Mouse (Mus musculus) embryonic facial prominence, embryonic 13.5 days (tissue): ENCODE data around the gene Snapc4. TPM values are rescaled to one million over a fixed set of nuclear protein-coding genes. Genes with fewer than 3 reads are reported as not detected.

ENCODE experiments used
- ATAC-seq: fragments of 200-750 bp; cut with Nextera tagmentation; 2 replicates; pipeline ENCODE4 v1.8.0; 2017; ENCODE audit warnings: low read depth; ENCODE audit not compliant: insufficient number of reproducible peaks, insufficient read depth, low FRiP score, low TSS enrichment
- H3K27ac ChIP-seq: fragments of 300-500 bp; sonication (generic); 2 replicates; pipeline ENCODE4 v1.5.1; 2015; ENCODE audit warnings: moderate library complexity, mild to moderate bottlenecking, inconsistent platforms
- H3K27me3 ChIP-seq: fragments of 300-500 bp; sonication (generic); 2 replicates; pipeline ENCODE4 v1.6.1; 2015; ENCODE audit warnings: mild to moderate bottlenecking, inconsistent platforms
- H3K36me3 ChIP-seq: fragments of 300-500 bp; sonication (generic); 2 replicates; pipeline ENCODE4 v1.6.1; 2015; ENCODE audit warnings: mild to moderate bottlenecking, inconsistent platforms
- H3K4me1 ChIP-seq: fragments of 300-500 bp; sonication (generic); 2 replicates; pipeline ENCODE4 v1.6.1; 2015; ENCODE audit warnings: inconsistent platforms
- H3K4me2 ChIP-seq: fragments of 300-500 bp; sonication (generic); 2 replicates; pipeline ENCODE4 v1.6.1; 2015; ENCODE audit warnings: moderate library complexity, mild to moderate bottlenecking, inconsistent platforms
- H3K4me3 ChIP-seq: fragments of 300-500 bp; sonication (generic); 2 replicates; pipeline ENCODE4 v1.5.1; 2015; ENCODE audit warnings: mild to moderate bottlenecking, inconsistent platforms
- H3K9ac ChIP-seq: fragments of 300-500 bp; sonication (generic); 2 replicates; pipeline ENCODE4 v1.6.1; 2015; ENCODE audit warnings: mild to moderate bottlenecking, inconsistent platforms
- H3K9me3 ChIP-seq: fragments of 300-500 bp; sonication (generic); 2 replicates; pipeline ENCODE4 v1.6.1; 2016; ENCODE audit warnings: inconsistent platforms
- WGBS: fragments of 180-500 bp; shearing (Covaris S2); methylation state at CpG from one replicate; pipeline ENCODE4 v1.1.7; 2015; ENCODE audit warnings: mixed read lengths; 5-methylcytosine and 5-hydroxymethylcytosine counted together
- polyA plus RNA-seq: library from polyadenylated mRNA; unstranded; fragments of >200 nt; fragmentation: Nextera tagmentation; extraction: Ambion mirVana; gene quantifications from 2 replicates; pipeline ENCODE4 v1.2.1, GENCODE M21; 2015

The Snapc4 gene
- polyA plus RNA-seq, 1 experiment from 2014 or later, result 38.9 TPM

DNA sequence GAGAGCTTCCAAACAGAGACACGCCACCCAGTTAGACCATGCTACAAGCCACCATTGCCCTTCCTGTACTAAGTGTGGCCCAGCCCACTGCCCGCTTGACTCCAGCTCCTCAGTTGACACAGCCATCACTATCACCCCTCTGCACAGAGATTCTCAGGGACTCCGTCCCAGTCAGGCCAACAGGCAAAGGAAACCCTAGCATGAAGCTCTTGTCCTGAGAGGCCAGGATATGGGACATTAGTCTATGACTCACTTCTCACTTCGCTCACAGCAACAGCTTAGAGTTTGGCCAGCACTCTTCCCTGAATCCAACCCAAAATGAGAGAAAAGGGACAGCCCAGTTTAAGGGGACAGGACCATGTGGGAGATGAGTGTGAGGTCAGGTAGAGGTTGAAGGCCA is 26.1 kb downstream of the Snapc4 start:
- ATAC-seq, result no peak
- Histone ChIP-seq H3K27ac (no peak overlapping the region), H3K9me3 (no peaks in the 10 kb centered on the region), H3K4me2 (no peak overlapping the region), H3K4me1 (peaks cover 18% of the 10 kb centered on the region), H3K36me3 (peaks cover 9% of the 10 kb centered on the region), H3K27me3 (no peaks in the 10 kb centered on the region), H3K9ac (no peak overlapping the region), H3K4me3 (no peak overlapping the region)
- 86% methylated on average over 4 of the region's 4 CpGs for WGBS

DNA sequence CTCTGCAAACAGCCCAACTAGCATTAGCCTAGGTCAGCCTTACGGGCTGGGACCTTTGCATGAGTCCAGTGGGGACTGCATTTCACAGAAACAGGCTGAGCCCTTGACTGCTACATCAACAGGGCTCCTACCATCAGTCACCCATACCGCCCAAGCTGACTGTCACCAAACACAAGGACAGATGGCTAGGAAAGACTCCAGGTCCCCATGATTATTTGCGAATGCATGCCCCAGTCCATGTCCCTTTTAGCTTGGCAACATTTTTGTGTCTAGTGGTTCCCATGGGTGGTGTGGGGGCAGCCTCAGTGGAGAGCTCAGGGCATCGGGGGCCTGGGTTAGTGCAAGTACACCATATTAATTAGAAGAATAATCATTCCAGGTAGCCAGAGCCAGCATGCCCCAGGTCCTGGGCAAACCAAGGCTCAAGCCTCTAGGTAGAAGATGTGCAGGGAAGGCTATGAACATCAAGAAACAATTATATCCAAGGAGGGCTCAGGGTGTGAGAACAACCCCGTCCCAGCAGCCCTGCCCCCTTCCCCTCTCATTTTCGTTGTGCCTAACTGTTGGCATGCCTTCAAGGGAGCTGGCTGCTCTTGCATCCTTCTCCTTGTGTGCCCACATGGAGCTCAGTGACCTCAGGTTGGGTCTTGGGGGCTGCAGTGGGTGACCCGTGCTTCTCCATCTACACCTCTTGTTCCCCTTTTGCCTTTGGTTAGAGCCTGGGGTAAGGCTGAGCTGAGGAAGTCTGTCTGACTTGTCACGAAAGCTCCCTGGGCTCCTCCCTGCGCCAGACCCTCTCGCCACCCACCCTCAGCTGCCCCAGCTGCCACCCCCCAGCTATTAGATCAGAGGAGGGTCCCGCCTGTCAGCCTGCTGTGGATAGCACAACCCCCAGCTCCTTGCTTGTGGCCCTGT is 27.1 kb downstream of the Snapc4 start:
- Histone ChIP-seq H3K9ac (peak overlapping the region; percentile 92), H3K27me3 (no peaks in the 10 kb centered on the region), H3K4me3 (peak overlapping the region; percentile 71; the same call in 1 of the 2 replicates), H3K9me3 (no peaks in the 10 kb centered on the region), H3K4me2 (peak overlapping the region; percentile 70), H3K4me1 (peaks cover 25% of the 10 kb centered on the region), H3K36me3 (peaks cover 20% of the 10 kb centered on the region), H3K27ac (no peak overlapping the region)
- ATAC-seq, result no peak
- WGBS, result 87% methylated on average over 11 of the region's 11 CpGs

DNA sequence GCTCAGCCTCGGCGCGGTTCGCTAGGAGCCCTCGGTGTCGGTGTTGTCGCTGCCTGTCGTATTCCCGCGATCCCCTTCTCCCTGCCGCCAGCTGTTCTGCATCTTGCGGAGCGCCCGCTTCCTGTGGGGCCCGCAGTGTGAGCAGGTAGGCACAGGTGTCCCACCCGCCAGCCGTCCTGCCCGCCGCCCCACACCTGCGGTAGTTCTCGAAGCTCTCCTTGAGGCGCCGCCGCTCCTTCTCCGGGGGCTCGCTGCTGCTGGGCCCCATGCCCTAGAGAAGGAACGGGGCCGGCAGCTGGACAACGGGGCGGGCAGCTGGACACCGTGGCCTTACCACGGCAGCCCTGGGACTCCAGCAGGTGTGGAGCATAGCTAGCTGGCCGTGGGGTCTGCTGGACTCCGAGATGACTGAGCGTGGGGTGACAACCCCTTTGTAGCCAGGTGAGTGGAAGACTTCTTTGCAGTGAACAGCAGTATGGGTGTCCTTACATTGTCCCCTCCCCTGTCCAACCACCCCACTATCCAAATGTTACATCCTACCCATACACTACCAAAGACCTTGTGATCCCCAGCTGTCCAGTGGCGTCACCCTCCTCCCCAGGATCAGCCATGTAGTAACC is 28.1 kb downstream of the Snapc4 start:
- no peaks in the 10 kb centered on the region for H3K9me3 ChIP-seq
- H3K9ac ChIP-seq, result peak overlapping the region; percentile 92
- no peak for ATAC-seq
- WGBS, result 2% methylated on average over 36 of the region's 36 CpGs
- peak overlapping the region; percentile 70 for H3K4me2 ChIP-seq
- H3K27me3 ChIP-seq, result no peaks in the 10 kb centered on the region
- H3K4me1 ChIP-seq, result peaks cover 33% of the 10 kb centered on the region
- 0 out of 2 replicates have a peak overlapping the region, but pooled peaks have one; percentile 39 for H3K27ac ChIP-seq
- H3K36me3 ChIP-seq, result peaks cover 29% of the 10 kb centered on the region
- H3K4me3 ChIP-seq, result peak overlapping the region; percentile 71

DNA sequence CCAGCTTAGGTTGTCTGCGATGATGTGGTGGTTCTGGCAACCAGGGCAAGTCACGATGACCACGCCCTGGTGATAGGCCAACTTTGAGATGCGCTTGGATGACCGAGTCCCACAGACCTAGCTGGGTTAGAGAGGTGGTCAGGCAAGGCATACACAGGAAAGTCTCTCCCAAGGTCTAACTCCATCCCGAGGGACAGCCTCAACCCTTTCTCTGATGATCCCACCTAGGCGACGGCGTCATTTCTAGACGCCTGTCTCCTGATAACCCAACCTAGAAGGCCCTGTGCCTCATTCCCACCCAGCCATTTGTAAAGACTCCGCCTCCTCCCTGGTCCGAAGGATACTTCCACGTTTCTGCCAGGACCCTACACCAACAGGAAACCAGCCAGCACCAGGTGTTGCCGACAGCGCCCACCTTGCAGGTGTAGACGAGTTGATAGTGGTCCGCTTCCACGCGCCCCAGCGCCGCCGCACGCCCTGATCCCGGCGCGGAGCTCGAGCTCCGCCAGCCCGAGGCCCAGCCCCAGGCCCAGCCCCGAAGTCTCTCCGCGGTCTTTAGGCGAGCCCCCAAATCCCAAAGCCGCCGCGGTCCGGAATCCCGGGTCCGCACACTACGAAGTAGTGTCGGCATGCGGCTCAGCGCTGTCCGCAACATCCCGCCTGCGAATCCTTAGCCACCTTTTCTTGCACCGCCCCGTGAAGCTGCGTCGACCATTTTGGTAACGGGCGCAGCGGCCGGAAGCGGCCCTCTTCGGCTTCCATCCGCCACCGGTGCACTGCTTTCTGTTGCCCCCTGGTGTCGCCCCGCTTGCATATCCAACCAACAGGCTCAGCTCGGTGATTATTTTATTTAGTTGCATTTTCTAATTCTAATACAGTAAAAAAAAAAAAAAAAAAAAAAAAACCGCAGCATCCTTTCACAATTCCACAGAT is 28.8 kb downstream of the Snapc4 start, which contains the start of gene Dnlz:
Gene Dnlz, minus strand, starts transcription at position 753 of the 933 bp plus-strand sequence.
- 2% methylated on average over 62 of the region's 62 CpGs for WGBS
- peak within 1 kb of the TSS; percentile 70 for H3K4me2 ChIP-seq

DNA sequence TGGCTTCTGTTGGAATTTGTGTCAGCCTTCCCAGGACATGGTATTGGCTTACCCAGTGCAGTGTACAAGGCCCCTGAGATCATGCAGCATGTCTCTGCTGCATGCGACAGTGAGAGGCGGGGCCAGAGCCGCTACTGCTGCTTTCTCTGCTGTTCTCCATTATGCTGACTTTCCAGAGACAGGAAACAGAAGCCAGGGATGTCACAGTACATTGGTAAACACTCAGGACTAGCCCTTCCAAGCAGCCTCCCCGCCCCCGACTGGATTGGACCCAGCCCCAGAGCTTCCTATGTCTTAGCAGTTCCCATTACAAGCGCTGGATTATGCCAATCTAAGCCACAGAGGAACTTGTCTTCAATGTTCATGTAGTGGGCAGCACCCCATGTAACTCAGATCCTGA is 32.2 kb downstream of the Snapc4 start:
- Histone ChIP-seq H3K27me3 (no peaks in the 10 kb centered on the region), H3K36me3 (peaks cover 71% of the 10 kb centered on the region), H3K4me2 (no peak overlapping the region), H3K4me3 (no peak overlapping the region), H3K9me3 (no peaks in the 10 kb centered on the region), H3K9ac (peak overlapping the region; percentile 54; the same call in 1 of the 2 replicates), H3K27ac (peak overlapping the region; percentile 82), H3K4me1 (peaks cover 40% of the 10 kb centered on the region)
- ATAC-seq, result no peak
- 46% methylated on average over 6 of the region's 6 CpGs for WGBS

More for the DNA sequence above, 28.8 kb downstream of the Snapc4 start, which contains the start of gene Dnlz:
- Histone ChIP-seq H3K36me3 (peaks cover 37% of the 10 kb centered on the region), H3K4me1 (peaks cover 40% of the 10 kb centered on the region), H3K27ac (peak within 1 kb of the TSS; percentile 91), H3K4me3 (peak within 1 kb of the TSS; percentile 71), H3K9me3 (no peaks in the 10 kb centered on the region), H3K9ac (peak within 1 kb of the TSS; percentile 92), H3K27me3 (no peaks in the 10 kb centered on the region)
- peak; percentile 67; the same call in 1 of the 2 replicates for ATAC-seq

DNA sequence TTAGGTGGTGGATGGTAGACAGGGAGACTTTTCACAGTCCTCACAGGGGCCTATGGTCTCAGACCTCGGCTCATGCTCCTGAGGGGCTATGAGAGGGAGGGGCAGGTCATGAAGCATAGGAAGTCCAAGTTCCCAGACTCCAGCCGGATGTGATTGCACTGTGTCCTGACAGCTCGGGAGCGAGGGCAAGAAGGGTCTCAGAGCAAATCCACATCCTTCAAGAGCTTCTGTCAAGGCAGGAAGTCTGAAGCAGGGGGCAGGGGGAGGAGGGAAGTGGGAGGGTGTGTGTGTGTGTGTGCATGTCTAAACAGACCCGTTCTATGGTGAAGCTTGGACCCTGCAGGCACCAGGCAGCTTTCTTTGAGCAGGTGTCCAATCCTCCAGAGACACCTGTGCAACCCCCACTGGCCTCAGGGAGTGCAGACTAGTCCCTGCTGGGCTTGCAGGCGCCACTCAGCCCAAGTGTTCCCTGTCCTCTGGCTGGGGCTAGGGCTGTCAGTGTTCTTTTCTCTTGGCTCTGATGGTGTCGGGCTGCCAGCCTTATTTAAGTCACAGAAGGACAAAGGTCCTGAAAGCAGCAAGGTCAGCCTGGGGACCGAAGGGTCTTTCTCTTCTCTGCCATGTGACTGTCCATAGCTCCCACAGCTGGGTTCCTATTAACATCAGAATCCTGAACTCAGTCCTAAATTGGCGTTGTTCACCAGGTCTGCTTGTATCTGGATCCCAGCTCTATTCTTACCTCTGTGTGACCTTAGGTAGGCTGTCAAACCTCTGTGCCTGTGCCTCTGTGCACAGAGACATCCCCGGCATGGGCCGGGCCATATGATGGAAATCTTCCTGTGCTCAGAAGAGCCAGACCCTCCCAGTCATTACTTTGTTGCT is 37.6 kb downstream of the Snapc4 start:
- no peak for ATAC-seq
- peaks cover 12% of the 10 kb centered on the region for H3K4me1 ChIP-seq
- peaks cover 95% of the 10 kb centered on the region for H3K36me3 ChIP-seq
- no peaks in the 10 kb centered on the region for H3K9me3 ChIP-seq
- 64% methylated on average over 11 of the region's 11 CpGs for WGBS
- peak overlapping the region; percentile 24; the same call in 1 of the 2 replicates for H3K27ac ChIP-seq
- no peak overlapping the region for H3K9ac ChIP-seq
- no peak overlapping the region for H3K4me2 ChIP-seq
- no peak overlapping the region for H3K4me3 ChIP-seq
- no peaks in the 10 kb centered on the region for H3K27me3 ChIP-seq

DNA sequence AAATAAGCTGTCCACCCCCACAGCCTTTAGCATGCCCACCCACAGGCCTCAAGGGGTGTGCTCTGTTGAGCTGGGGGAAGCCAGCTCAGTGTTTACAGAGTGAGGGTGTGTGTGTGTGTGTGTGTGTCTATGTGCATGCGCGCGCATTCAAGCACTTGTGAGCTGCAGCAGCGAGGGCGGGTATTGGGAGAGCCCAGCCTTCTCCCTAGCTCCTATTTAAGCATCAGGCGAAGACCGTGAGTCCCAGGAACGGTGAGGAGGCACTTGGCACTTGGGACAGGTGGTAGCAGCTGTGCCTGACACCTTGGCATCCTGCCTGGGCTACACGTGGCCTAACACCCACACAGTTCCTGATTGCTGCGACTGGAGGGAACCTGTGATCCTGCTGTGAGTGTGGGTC is 38.4 kb downstream of the Snapc4 start:
- no peak overlapping the region for H3K9ac ChIP-seq
- H3K4me3 ChIP-seq, result no peak overlapping the region
- no peak overlapping the region for H3K4me2 ChIP-seq
- peaks cover 3% of the 10 kb centered on the region for H3K4me1 ChIP-seq
- H3K27me3 ChIP-seq, result no peaks in the 10 kb centered on the region
- peak overlapping the region; percentile 24; the same call in 1 of the 2 replicates for H3K27ac ChIP-seq
- WGBS, result 79% methylated on average over 10 of the region's 10 CpGs
- H3K36me3 ChIP-seq, result peaks cover 87% of the 10 kb centered on the region
- ATAC-seq, result no peak; the same call in 1 of the 2 replicates
- H3K9me3 ChIP-seq, result no peaks in the 10 kb centered on the region

- 95% methylated on average over 2 of the region's 2 CpGs for WGBS
- no peak overlapping the region for H3K4me2 ChIP-seq
- H3K4me1 ChIP-seq, result no peaks in the 10 kb centered on the region
- no peak overlapping the region for H3K9ac ChIP-seq
- no peaks in the 10 kb centered on the region for H3K9me3 ChIP-seq
- no peak overlapping the region for H3K4me3 ChIP-seq
- H3K27ac ChIP-seq, result no peak overlapping the region
- no peaks in the 10 kb centered on the region for H3K27me3 ChIP-seq
- peaks cover 82% of the 10 kb centered on the region for H3K36me3 ChIP-seq
- no peak for ATAC-seq
Measured at GRCm38 (mm10) chr2:26341510-26341981, 38.9 kb downstream of the Snapc4 start.

DNA sequence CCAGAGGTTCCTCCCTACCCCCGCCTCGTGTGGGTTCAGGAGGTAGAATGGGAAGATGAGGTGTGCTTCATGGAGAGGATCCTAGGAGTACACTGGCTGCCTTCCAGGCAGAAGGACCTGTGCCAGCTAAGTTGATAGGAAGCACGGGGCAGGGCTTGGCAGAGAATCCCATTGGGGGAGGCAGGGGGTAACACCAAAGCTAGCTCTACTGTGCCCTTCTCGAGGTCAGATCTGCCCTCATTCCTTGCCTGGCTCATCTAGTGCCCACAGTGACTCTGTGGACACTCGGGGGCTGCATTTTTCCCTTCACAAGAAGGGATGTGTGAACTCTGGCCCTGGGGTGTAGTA is 41.3 kb downstream of the Snapc4 start:
- Histone ChIP-seq H3K27me3 (no peaks in the 10 kb centered on the region), H3K36me3 (peaks cover 59% of the 10 kb centered on the region), H3K4me3 (no peak overlapping the region), H3K4me1 (no peaks in the 10 kb centered on the region), H3K9me3 (no peaks in the 10 kb centered on the region), H3K4me2 (no peak overlapping the region), H3K9ac (no peak overlapping the region), H3K27ac (no peak overlapping the region)
- ATAC-seq, result no peak
- WGBS, result 88% methylated on average over 5 of the region's 5 CpGs
